ENCODE assay signal across 13 mouse cellular contexts in the genomic region with DNA sequence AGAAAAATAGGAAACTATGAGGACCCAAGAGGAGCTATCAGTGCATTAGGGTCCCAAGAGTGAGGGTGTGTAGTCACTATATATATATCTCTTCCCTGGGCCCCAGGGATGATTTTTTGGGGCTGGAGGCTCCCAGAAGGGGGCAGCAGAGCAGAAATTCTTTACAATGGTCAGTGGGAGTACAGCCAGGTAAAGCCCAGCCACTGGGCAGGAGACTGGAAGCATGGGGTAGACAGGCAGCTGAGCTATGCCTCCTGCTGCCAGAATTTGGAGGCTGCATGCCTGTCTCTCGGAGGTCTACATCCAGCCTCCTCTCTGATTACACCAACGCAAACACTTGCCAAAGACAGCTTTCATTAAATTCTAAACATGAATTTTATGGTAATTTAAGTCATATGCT.
DNase-seq lines count a peak whose midpoint lies in the region; ATAC-seq and TF ChIP-seq lines count a peak whose summit lies in the region.
"Had no signal": no experiment of that assay in that cellular context is flagged by ENCODE, and none has a peak within 500 bp of the region (broad histone marks: within the 10 kb centered on the region; RNA-seq: fewer than 3 reads in every experiment).

No protein-coding gene starts in this region.

- H3K9me3 ChIP-seq in intestine, embryonic 14.5 days (ENCODE audit: control insufficient read depth, low read length), result no peaks in the 10 kb centered on the region
- H3K9me3 ChIP-seq in intestine, embryonic 16.5 days (ENCODE audit: control insufficient read depth, low read length), result no peaks in the 10 kb centered on the region
- no peaks in the 10 kb centered on the region for H3K9me3 ChIP-seq in neural tube, embryonic 15.5 days (replicated peaks)
- H3K9me3 ChIP-seq: limb, embryonic 10.5 days had no signal

- H3K9ac ChIP-seq in intestine, embryonic 14.5 days (ENCODE audit: low read length), result no peak overlapping the region
- no peak overlapping the region for H3K9ac ChIP-seq in intestine, embryonic 16.5 days (ENCODE audit: low read depth, low read length)
- no peak overlapping the region for H3K9ac ChIP-seq in neural tube, embryonic 15.5 days (replicated peaks)
- H3K9ac ChIP-seq: liver, embryonic 14.5 days had no signal

- H3K4me1 ChIP-seq in intestine, embryonic 14.5 days (replicated peaks; ENCODE audit: control insufficient read depth, insufficient read depth, low read length), result no peaks in the 10 kb centered on the region
- no peaks in the 10 kb centered on the region for H3K4me1 ChIP-seq in intestine, embryonic 16.5 days (ENCODE audit: control insufficient read depth, insufficient read depth, low read length)
- no peaks in the 10 kb centered on the region for H3K4me1 ChIP-seq in neural tube, embryonic 15.5 days
- no peaks in the 10 kb centered on the region for H3K4me1 ChIP-seq in thymus, adult 2 months (replicated peaks; ENCODE audit: control insufficient read depth, insufficient read depth, low read length)
- H3K4me1 ChIP-seq: limb, embryonic 10.5 days had no signal

- H3K4me3 ChIP-seq in intestine, embryonic 14.5 days (ENCODE audit: low read depth, low read length), result no peak overlapping the region
- H3K4me3 ChIP-seq in intestine, embryonic 16.5 days (ENCODE audit: low read length), result no peak overlapping the region
- H3K4me3 ChIP-seq in neural tube, embryonic 15.5 days (replicated peaks), result no peak overlapping the region
- no peak overlapping the region for H3K4me3 ChIP-seq in thymus, adult 2 months (ENCODE audit: control insufficient read depth, insufficient read depth, low read length)
- H3K4me3 ChIP-seq: limb, embryonic 10.5 days had no signal

- H3K36me3 ChIP-seq in intestine, embryonic 14.5 days (ENCODE audit: control insufficient read depth, insufficient read depth, low read length), result no peaks in the 10 kb centered on the region
- H3K36me3 ChIP-seq in intestine, embryonic 16.5 days (ENCODE audit: control insufficient read depth, insufficient read depth, low read length), result no peaks in the 10 kb centered on the region
- no peaks in the 10 kb centered on the region for H3K36me3 ChIP-seq in neural tube, embryonic 15.5 days
- no peaks in the 10 kb centered on the region for H3K36me3 ChIP-seq in thymus, adult 2 months (ENCODE audit: control insufficient read depth, insufficient read depth, low read length)
- H3K36me3 ChIP-seq: limb, embryonic 10.5 days had no signal

- WGBS in intestine, embryonic 14.5 days, result 67% methylated on average over 2 of the region's 2 CpGs
- 65% methylated on average over 2 of the region's 2 CpGs for WGBS in intestine, embryonic 16.5 days
- 79% methylated on average over 2 of the region's 2 CpGs for WGBS in neural tube, embryonic 15.5 days
- 87% methylated on average over 2 of the region's 2 CpGs for WGBS in thymus, adult 2 months

- peak; percentile 24 for DNase-seq in intestine, embryonic 14.5 days (ENCODE audit: low spot score)
- peak; percentile 12 for DNase-seq in neural tube, embryonic 10.5 days (ENCODE audit: extremely low spot score, low spot score)
- DNase-seq in lung, adult 18-20 months, result peak; percentile 9 to 30
- no peak for DNase-seq in thymus, adult 2 months
- no peak for DNase-seq in frontal cortex, adult 2 months (ENCODE audit: extremely low spot score in 1 of 2, low spot score in 1 of 2)
- DNase-seq: cerebellum, adult 11-12 months; heart, postnatal 36 days had no signal

- TF ChIP-seq POLR2A in thymus, adult 2 months (IDR thresholded peaks at IDR 0.05; ENCODE audit: control insufficient read depth, extremely low read depth, insufficient read depth, low read length, poor library complexity), result no peak

- TF ChIP-seq CTCF in thymus, adult 2 months (IDR thresholded peaks at IDR 0.05; ENCODE audit: borderline replicate concordance, control insufficient read depth, extremely low read depth, insufficient read depth, low read length, poor library complexity), result no peak

- no peaks in the 10 kb centered on the region for H3K27me3 ChIP-seq in intestine, embryonic 14.5 days (replicated peaks; ENCODE audit: control insufficient read depth, insufficient read depth, low read length)
- no peaks in the 10 kb centered on the region for H3K27me3 ChIP-seq in intestine, embryonic 16.5 days (replicated peaks; ENCODE audit: control insufficient read depth, insufficient read depth, low read length)
- no peaks in the 10 kb centered on the region for H3K27me3 ChIP-seq in neural tube, embryonic 15.5 days (replicated peaks)
- H3K27me3 ChIP-seq in thymus, adult 2 months (ENCODE audit: control insufficient read depth, insufficient read depth, low read length), result no peaks in the 10 kb centered on the region

- no peak overlapping the region for H3K27ac ChIP-seq in intestine, embryonic 14.5 days (ENCODE audit: low read depth)
- H3K27ac ChIP-seq in intestine, embryonic 16.5 days (ENCODE audit: low read length), result no peak overlapping the region
- no peak overlapping the region for H3K27ac ChIP-seq in neural tube, embryonic 15.5 days (replicated peaks)
- H3K27ac ChIP-seq in thymus, adult 2 months (ENCODE audit: control insufficient read depth, insufficient read depth, low read length), result no peak overlapping the region
- H3K27ac ChIP-seq: limb, embryonic 10.5 days; liver, embryonic 14.5 days had no signal

- no peak overlapping the region for H3K4me2 ChIP-seq in intestine, embryonic 14.5 days (ENCODE audit: low read length)
- no peak overlapping the region for H3K4me2 ChIP-seq in intestine, embryonic 16.5 days (ENCODE audit: low read depth, low read length)
- H3K4me2 ChIP-seq in neural tube, embryonic 15.5 days, result no peak overlapping the region

- ATAC-seq in intestine, embryonic 14.5 days (replicated peaks; ENCODE audit: low FRiP score, low TSS enrichment, low read depth), result no peak
- no peak for ATAC-seq in intestine, embryonic 16.5 days
- no peak for ATAC-seq in neural tube, embryonic 15.5 days (ENCODE audit: low FRiP score)
- ATAC-seq: activated CD4-positive, CD25-positive, alpha-beta regulatory T cell, adult 4 months; inflammation-experienced regulatory T-cells, adult 6 months had no signal

Comparison
In these comparisons a context has a peak if more than half of its experiments do, and no peak if none do; other contexts are left out.
1. DNase-seq: peak in intestine, embryonic 14.5 days (single experiment), neural tube, embryonic 10.5 days (single experiment) and lung, adult 18-20 months (2 of 2); none in thymus, adult 2 months (single experiment) and frontal cortex, adult 2 months (0 of 2).